Mouse (Mus musculus) brain, embryonic 14.5 days (tissue): ENCODE data around the gene Ms4a2.

Source experiments
- CTCF ChIP-seq: fragments of 200-500 bp; IDR thresholded peaks from 2 replicates; pipeline ENCODE4 v1.5.1; 2012; ENCODE audit warnings: inconsistent platforms, mild to moderate bottlenecking, moderate library complexity, borderline replicate concordance; ENCODE audit not compliant: insufficient read depth, insufficient read length; ENCODE audit errors: extremely low read depth
- POLR2A ChIP-seq: fragments of 200-500 bp; IDR thresholded peaks from 2 replicates; pipeline ENCODE4 v1.6.1; 2012; ENCODE audit warnings: mild to moderate bottlenecking, inconsistent platforms, borderline replicate concordance; ENCODE audit not compliant: poor library complexity, insufficient read depth, insufficient read length, severe bottlenecking; ENCODE audit errors: extremely low read depth

- TF ChIP-seq CTCF (no peak), POLR2A (no peak)
These were observed 8.7 kb downstream of the Ms4a2 start for GRCm38 (mm10) chr19:11614805-11615204.
